Mouse (Mus musculus) gastrocnemius, postnatal 10 days (tissue): ENCODE measurements around the gene AC161166.1. TPM values are rescaled to one million over a fixed set of nuclear protein-coding genes. Genes with fewer than 3 reads are reported as not detected.
"Not testable (repeated sequence)": the region's sequence is repeated elsewhere in the genome, so short reads cannot be mapped to it uniquely, and the experiment has no call there.

Experiments used
- DNase-seq: peaks from one replicate; pipeline ENCODE4 v3.0.0; 2021; ENCODE audit warnings: mixed read lengths
- total RNA-seq, 2 experiments: library from RNA; stranded (reverse); gene quantifications; 2 replicates each; pipeline ENCODE4 v1.2.3; 2021

AC161166.1 gene
- total RNA-seq, 2 experiments from 2014 or later: not detected

GRCm38 (mm10) chr7:24525686-24526420 is 13.6 kb upstream of the AC161166.1 start:
- no peak for DNase-seq

- no peak for DNase-seq
Measured at GRCm38 (mm10) chr7:24524978-24525377, 12.7 kb upstream of the AC161166.1 start.

DNA sequence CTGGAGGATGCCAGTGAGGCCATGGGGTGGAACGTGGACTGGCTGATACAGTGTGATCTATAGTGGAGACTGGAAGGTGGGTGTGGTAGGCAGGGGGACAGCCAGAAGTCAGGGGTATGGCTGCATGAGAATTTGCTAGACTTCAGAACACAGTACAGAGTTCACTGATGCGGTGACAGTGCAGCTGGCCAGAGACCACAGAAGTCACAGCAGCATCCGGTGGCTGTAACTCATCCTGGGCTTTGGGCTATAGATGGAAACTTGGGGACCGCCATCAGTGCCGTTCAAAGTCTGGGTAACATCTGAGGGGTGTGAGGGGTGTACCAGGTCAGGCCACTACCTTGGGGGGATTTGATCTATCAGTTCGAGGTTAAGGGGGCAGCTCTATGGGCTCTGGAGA is 11.5 kb upstream of the AC161166.1 start:
- DNase-seq: no peak

DNA sequence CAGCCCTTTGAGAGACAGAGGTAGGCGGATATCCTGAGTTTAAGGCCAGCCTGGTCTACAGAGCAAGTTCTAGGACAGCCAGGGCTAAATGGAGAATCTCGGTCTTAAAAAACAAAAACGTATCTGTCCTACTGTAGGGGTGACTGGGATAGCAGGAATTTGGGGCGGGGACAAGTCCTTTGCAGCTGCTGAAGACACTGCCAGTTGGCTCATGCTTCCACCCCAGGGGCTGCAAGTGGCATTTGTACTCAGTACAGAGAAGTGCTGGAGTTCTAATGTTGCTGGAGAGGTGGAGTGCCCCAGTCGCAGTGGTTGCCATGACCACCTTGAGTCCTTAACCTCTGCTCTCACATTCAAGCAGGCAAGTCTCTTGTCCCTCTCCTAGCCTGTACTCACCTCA is 10.6 kb upstream of the AC161166.1 start:
- no peak for DNase-seq

DNA sequence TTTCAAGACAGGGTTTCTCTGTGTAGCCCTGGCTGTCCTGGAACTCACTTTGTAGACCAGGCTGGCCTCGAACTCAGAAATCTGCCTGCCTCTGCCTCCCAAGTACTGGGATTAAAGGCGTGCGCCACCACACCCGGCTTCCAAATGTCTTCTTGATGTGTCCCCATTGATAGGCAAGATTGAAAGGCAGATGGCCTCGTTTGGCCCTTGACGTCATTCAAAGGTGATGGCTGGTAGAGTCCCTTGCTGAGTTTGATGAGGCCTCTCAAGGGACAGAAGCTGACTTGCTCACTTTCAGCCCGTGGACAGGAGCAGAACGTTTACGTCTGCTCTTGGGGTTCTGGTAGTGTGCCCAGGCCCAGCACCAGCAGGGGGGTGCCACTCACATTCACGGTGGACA is 7.8 kb upstream of the AC161166.1 start:
- not testable (repeated sequence) for DNase-seq

- DNase-seq: no peak
Measured at GRCm38 (mm10) chr7:24519130-24519529, 6.9 kb upstream of the AC161166.1 start.

- DNase-seq: no peak
Measured at GRCm38 (mm10) chr7:24517654-24518053, 5.4 kb upstream of the AC161166.1 start.

GRCm38 (mm10) chr7:24517077-24517476 is 4.8 kb upstream of the AC161166.1 start:
- DNase-seq: no peak

GRCm38 (mm10) chr7:24516319-24516718 is 4.1 kb upstream of the AC161166.1 start:
- not testable (repeated sequence) for DNase-seq

DNA sequence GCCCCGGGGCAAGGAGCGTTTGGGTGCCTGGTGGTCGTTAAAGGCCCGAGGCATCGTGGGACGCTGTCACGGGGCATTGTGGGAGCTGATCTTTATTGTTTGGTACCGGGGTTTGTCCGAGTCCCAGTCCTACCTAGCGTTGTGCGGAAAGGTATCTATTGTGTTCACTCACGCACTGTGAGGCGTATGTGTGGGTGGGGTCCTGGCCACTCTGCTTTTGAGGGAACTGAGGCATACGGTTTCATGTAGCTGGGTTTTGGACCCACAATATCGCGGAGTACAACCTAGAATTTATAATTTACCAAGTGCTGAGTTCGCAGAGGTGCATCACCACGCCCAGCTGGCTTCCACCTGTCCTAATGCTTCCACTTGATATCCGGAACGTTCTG is 4.5 kb downstream of the AC161166.1 start:
- no peak for DNase-seq

GRCm38 (mm10) chr7:24506838-24507725 is 5.2 kb downstream of the AC161166.1 start, which contains the start of gene Zfp428:
Gene Zfp428 (plus strand): TSS chr7:24507006.
- peak; percentile 93 for DNase-seq

DNA sequence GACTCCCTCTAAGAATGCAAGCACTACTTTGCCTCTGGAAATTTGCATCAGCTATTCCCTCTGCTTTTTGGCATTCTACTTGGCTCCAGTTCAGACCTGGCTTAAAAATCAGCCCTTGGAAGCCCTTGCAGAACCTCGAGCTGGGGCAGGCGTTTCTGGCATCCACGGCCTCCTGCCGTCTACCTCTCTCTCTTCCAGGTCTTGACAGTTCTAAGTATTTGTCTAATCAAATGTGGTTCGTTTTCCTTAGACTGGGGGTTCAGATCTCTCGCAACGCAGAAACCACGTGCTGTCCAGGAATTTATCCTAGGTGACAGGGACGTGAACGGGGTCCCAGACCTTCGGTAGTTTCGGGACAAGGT is 5.8 kb downstream of the AC161166.1 start:
- peak; percentile 54 for DNase-seq

DNA sequence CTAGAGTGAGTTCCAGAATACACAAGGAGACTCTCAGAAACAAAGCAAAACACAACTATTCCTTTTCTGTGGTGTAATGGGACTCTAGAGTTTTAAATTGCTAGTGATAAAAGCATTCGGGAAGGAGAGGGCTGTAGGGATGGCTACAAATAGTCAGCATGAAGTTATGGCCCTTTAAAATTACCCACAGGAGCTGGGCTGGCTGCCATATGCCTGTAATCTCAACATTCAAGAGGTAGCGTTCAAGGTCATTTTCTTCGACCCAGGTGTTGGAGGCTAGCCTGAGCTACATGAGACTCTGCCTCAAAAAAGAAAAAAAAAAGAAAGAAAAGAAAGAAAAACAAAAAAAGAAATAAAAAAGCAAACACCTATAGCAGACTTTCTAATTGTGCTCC is 6.2 kb downstream of the AC161166.1 start:
- no peak for DNase-seq

DNA sequence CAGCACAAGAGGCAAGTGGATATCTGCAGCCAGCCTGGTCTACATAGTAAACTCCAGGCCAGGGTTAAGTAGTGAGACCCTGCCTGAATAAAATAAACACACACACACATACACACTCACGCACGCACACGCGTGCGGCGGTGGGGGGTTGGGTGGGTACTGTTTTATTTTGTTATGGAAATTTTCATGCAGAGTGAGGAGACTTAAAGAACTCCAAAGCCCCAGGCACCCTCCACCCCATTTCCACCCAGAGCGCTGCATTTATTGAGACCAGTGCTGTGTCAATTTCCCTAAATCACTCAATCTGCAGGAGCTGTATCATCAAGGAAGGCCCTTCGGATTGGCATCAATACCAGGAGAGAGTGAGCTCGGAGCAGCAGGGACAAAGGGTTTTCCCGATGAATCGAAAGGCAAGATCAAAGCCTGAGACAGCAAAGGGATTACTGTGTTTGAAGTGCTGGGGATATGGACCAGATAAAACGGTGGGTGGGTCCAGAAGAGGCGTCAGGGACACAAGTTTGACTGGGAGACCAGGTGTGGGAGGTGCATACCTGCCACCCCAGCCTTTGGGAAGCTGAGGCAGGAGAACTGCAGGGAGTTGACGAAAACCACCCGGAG is 6.7 kb downstream of the AC161166.1 start:
- DNase-seq: no peak

DNA sequence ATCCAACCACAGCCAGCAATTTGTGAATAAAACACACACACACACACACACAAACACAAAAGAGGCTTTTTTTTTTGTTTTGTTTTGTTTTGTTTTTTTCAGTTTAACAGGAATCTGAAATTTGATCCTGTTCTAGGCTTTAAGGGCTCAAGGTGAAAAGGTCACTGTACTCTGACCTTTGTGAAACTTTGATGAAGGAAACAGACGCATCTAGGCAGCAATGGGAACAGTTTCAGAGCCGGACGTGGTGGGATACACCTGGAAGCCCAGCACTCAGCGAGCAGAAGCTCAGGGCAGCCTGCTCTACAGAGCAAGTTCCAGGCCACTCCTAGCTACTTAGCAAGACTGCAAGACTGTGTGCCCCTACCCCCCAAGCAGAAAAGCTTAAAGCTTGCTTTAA is 7.4 kb downstream of the AC161166.1 start:
- DNase-seq: no peak

DNA sequence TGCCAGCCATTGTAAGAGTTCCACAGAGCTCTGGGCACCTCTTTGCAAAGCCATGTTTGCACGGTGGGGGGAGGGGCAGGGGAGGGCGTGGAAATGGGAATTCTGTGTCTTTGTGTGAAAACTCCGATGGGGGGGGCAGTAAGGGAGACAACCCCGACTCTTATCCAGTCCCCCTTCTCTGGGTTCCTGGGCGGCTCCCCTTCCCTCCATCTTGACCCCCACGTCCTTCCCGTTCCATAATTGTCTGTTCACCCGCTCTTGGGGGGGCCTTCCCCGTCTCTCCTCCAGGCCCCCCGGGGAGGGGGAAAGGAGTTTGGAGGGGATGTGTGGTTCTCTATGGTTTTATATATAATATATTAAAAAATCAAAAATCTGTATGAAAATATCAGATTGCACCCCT is 8.3 kb downstream of the AC161166.1 start:
- DNase-seq: no peak

DNA sequence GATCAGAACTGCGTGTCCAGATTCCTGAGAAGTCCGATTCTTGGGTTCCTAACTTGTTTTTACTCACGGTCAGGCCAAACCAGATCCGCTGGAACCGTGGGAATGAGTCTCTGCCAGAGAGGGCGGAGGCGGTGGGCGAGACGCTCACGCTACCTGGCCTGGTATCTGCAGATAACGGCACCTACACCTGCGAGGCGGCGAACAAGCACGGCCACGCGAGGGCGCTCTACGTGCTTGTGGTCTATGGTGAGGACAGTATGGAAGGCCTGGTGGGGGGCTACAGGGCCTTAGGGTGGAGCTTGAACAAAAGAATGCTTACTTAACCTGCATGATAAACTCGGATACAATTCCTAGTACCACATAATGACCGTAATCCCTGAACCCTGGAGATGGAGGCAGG is 10.8 kb downstream of the AC161166.1 start:
- no peak for DNase-seq

GRCm38 (mm10) chr7:24500929-24501328 is 11.3 kb downstream of the AC161166.1 start:
- DNase-seq: peak; percentile 35

DNA sequence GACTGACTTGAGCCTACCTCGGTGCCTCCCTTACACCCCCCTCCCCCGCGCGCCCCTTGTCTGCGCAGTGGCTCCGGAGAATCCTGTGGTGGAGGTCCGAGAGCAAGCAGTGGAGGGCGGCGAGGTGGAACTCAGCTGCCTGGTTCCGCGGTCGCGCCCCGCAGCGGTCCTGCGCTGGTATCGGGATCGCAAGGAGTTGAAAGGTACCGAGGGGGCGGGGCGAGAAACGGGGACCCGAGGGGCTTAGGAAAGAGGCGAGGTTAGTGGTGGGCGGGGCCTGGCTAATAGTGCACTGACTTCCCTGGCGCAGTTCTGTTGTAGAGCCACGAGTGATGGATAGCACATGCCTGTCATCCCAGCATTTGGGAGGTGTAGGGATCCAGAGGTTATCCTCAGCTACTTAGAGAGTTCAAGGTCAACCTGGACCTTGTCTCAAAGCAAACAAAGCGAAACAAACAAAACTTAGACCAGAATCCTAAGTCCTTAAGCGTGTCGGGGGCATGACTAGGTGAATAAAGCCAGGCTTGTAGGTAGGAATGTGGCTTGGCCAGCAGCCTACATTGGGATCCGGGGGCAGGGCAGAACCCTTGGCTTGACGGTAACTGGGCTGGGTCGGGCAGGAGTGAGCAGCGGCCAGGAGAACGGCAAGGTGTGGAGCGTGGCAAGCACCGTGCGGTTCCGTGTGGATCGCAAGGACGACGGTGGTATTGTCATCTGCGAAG is 12.2 kb downstream of the AC161166.1 start:
- no peak for DNase-seq

DNA sequence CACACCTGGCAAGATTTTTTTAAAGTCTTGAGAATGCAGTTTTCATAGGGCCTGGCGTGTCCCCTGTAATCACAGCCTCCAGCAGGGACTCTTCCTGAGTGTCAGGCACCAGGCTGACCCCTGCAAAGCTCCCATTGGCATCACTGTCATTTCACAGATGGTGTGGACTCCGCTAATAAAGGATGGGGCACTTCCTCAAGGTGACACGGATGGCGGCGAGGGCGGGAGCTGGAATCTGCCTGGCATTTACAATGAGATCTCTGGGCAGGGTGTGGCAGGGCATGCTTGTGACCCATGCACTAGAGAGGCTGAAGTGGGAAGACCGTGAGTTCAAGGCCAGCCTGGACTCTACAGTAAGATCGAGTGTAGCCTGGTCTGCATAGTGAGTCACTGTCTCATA is 24.0 kb downstream of the AC161166.1 start:
- no peak for DNase-seq

- DNase-seq: no peak
Measured at GRCm38 (mm10) chr7:24487403-24487802, 24.9 kb downstream of the AC161166.1 start.

DNA sequence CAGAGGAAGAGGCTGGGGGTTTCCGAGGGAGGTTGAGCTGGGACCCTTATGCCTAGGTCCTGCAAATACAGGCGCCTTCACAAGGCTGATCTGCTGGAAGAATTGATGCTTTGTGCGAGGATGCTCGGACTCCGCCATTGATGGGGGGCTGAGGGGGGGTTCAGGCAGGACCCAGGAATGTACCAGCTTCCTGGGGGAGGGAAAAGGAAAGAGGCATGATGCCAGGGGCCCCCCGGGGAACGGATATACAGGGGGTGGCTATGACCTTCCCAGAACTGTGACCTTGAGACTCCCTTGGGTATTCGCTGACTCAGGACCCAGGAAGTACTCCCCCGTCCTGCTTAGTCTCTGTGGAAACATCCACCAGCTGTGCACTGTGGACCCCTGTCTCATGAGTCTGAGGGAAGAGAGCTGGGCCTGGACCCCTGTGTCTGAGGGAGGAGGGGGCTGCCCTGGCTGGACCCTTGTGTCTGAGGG is 25.6 kb downstream of the AC161166.1 start:
- DNase-seq: no peak
